Mouse (Mus musculus) B cell, adult 62 days (primary cell): ENCODE data around the gene 6330409D20Rik. TPM values are rescaled to one million over a fixed set of nuclear protein-coding genes. Genes with fewer than 3 reads are reported as not detected.

Experiments
- total RNA-seq: library from RNA; stranded (reverse); gene quantifications from 4 replicates; pipeline ENCODE4 v1.2.4, GENCODE M21; 2023

Gene 6330409D20Rik
- total RNA-seq: not detected in 4 replicates

DNA sequence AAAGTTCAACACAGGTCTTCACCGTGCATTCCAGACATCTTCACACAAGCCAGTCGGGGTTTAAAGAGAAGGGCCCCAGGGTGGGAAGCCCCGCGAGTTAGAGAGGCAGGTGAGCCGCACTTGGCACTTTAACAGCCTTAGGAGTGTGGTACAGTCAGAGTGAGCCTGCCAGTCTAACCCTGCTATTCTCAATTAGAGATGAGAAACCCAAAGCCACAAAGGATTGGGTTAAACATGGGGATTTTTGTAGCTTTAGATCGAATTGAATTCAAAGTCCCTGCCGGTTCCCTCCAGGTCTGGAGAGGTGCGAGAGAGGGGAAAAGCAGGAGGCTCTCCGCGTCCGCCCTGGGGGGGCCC lies at the start of gene 6330409D20Rik:
Gene 6330409D20Rik, minus strand, starts transcription at position 101 of the 357 bp plus-strand sequence.

DNA sequence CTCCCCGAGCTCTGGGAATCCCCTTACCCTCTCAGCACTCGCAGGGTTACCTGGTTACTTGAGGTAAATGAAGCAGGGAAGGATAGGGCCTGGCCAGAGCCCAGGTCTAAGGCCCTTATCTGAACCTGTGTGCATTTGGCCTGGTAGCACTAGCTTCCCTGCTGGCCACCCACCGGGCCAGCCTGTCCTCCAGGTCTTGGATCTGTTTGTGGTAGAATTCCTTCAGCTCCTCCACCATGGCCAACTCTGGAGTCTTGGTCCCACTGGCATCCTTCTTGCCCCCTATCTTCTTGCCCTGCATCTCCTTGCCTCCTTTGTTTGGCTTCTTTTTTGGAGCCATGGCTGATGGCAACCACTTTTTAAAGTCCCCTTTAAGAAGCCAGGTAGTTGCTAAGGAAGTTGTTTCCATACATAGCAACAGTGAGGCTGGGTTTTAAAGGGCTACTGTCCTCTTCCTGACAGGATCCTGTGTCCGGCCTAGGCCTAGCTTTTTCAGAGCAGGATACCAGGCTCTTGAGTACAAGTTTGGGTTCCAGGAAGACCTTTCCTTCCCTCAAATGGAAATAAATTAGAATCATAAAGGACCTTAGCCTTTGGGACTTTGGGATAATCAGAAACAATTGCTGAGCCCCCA lies 43.3 kb upstream of the 6330409D20Rik start, which contains the start of gene Cfap157:
Gene Cfap157, minus strand, starts transcription at position 381 of the 634 bp plus-strand sequence.

DNA sequence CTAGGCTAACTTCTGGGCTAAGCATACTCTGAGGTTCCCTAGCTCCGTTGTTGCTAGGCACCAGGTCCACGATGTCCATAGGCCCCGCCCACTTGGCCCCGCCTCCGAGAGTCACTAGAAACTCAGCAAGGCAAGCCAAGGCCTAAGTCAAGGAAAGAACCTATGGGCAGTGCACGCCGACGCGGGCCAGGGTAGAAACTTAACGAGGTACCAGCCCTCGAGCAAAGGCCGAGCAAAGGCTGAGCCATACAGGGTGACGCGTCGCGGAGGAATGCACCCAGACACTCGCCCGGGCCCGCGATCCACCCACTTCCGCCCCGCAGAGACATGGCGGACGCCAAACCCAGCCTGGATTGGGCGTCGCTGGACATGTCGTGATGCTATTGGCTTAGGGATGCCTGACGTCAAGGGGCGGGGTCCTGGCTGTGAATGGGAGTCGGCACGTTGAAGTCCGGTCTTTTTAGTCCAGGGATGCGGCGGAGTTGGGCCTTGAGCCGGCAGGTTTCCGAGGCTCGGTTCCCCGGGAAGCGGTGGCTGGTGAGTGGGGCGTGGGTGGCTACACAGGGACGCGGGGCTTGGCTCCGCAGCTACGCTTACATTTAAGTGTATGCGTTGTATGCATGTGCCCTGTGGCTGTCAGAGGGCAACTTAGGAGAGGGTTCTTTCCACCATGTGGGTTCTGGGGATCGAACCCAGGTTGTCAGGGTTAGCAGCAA lies 34.7 kb upstream of the 6330409D20Rik start, which contains the start of the genes Ttc16 and Ptrh1:
Gene Ttc16, minus strand, starts transcription at position 275 of the 716 bp plus-strand sequence.
Gene Ptrh1, plus strand, starts transcription at position 428 of the 716 bp plus-strand sequence.

GRCm38 (mm10) chr2:32757056-32757845 lies 16.4 kb upstream of the 6330409D20Rik start, which contains the start of gene Tor2a:
Gene Tor2a (plus strand): TSS chr2:32757234.

GRCm38 (mm10) chr2:32720681-32721229 lies 20.1 kb downstream of the 6330409D20Rik start, which contains the start of gene Sh2d3c:
Gene Sh2d3c (plus strand): TSS chr2:32721055.

DNA sequence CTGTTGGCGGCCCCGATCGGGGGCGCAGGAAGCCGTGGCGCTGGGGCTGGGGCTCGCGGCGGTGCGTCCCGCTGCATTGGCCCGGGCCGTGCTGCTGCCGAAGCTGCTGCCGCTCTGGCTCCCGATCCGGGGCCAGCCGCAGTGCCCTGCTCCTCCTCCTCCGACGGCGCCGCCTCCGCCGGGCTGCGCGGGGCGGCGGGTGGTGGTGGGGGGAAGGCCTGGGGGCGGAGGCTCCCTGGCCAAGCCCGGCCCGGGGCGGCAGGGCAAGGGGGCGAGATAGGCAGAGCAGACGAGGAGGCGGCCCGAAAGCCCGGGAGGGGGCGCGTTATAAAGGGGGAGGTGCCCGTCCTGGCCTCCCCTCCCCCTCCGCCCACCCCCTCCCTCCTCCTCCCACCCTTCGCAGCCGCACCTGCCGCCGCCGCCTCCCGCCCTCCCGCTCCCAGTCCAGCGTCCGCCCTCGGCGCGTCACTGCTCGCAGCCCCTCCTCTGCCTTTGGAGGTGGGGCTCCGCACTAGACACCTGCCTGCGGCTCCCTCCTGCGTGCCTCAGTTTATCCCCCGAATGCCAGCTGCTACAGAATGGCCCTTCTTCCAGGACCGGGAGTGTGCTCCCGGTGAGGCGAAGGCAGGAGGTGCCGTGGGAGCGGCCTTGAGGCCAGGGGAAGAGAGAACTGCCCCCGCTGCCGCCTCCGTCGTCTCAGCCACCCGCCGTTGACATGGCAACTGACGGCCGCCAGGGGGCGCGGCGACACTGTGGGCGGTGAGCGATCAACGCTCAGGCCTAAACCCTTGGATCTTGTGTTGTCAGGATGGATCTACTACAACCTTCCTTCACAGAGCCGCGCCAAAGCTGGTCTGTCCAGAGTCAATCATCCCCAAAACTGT lies 27.6 kb downstream of the 6330409D20Rik start, which contains the start of gene Cdk9:
Gene Cdk9, minus strand, starts transcription at position 143 of the 884 bp plus-strand sequence.

GRCm38 (mm10) chr2:32704021-32704421 lies 36.8 kb downstream of the 6330409D20Rik start, which contains the start of gene Fpgs:
Gene Fpgs (minus strand): TSS chr2:32704145.

Other genes starting within 250 kb of the 6330409D20Rik start
- 67.0 to 70.2 TPM (median 68.4 TPM) in 4 replicates for gene Fam102a, start 205.7 kb downstream of the 6330409D20Rik start, total RNA-seq
- gene Dpm2, start 170.2 kb downstream of the 6330409D20Rik start, total RNA-seq: 51.3 to 67.8 TPM (median 59.1 TPM) in 4 replicates
- 0.57 to 2.8 TPM (median 1.4 TPM) in 4 replicates for gene Pip5kl1, start 166.2 kb downstream of the 6330409D20Rik start, total RNA-seq
- not detected in 4 replicates for gene 9430097D07Rik, start 165.3 kb downstream of the 6330409D20Rik start, total RNA-seq
- 59.5 to 63.4 TPM (median 60.8 TPM) in 4 replicates for gene St6galnac4, start 153.9 kb downstream of the 6330409D20Rik start, total RNA-seq
- gene St6galnac6, start 141.3 kb downstream of the 6330409D20Rik start, total RNA-seq: 6.1 to 11.7 TPM (median 8.8 TPM) in 4 replicates
- 0.29 to 1.5 TPM (median 1.2 TPM) in 3 of 4 replicates, not detected in the other for gene Ak1, start 119.3 kb downstream of the 6330409D20Rik start, total RNA-seq
- gene Eng, start 94.4 kb downstream of the 6330409D20Rik start, total RNA-seq: 0.36 to 0.98 TPM (median 0.64 TPM) in 4 replicates
- gene Fpgs, start 36.9 kb downstream of the 6330409D20Rik start, total RNA-seq: 28.2 to 32.0 TPM (median 29.1 TPM) in 4 replicates
- 141 to 157 TPM (median 152 TPM) in 4 replicates for gene Cdk9, start 27.9 kb downstream of the 6330409D20Rik start, total RNA-seq
- gene Sh2d3c, start 20.0 kb downstream of the 6330409D20Rik start, total RNA-seq: 87.7 to 98.5 TPM (median 92.5 TPM) in 4 replicates
- 29.3 to 33.7 TPM (median 32.8 TPM) in 4 replicates for gene Tor2a, start 16.2 kb upstream of the 6330409D20Rik start, total RNA-seq
- 0.27 TPM in 1 of 4 replicates, not detected in the others for gene Ttc16, start 34.6 kb upstream of the 6330409D20Rik start, total RNA-seq
- gene Ptrh1, start 34.8 kb upstream of the 6330409D20Rik start, total RNA-seq: 3.1 to 7.2 TPM (median 4.9 TPM) in 4 replicates
- gene Cfap157, start 43.4 kb upstream of the 6330409D20Rik start, total RNA-seq: not detected in 4 replicates
- gene Stxbp1, start 106.2 kb upstream of the 6330409D20Rik start, total RNA-seq: 3.9 to 7.5 TPM (median 4.4 TPM) in 4 replicates
- gene Fam129b, start 135.1 kb upstream of the 6330409D20Rik start, total RNA-seq: 1.8 to 4.8 TPM (median 2.7 TPM) in 4 replicates
- 896 to 937 TPM (median 913 TPM) in 4 replicates for gene Rpl12, start 220.5 kb upstream of the 6330409D20Rik start, total RNA-seq
- 15.3 to 17.9 TPM (median 16.0 TPM) in 4 replicates for gene Lrsam1, start 220.6 kb upstream of the 6330409D20Rik start, total RNA-seq
- gene Slc2a8, start 241.1 kb upstream of the 6330409D20Rik start, total RNA-seq: 5.8 to 10.0 TPM (median 7.6 TPM) in 4 replicates